ENCODE assay signal across 11 mouse cellular contexts in genomic region chr5:64314288-64315052, GRCm38 (mm10).
DNase-seq lines count a peak whose midpoint lies in the region; ATAC-seq and TF ChIP-seq lines count a peak whose summit lies in the region.
"Had no signal": no experiment of that assay in that cellular context is flagged by ENCODE, and none has a peak within 500 bp of the region (broad histone marks: within the 10 kb centered on the region; RNA-seq: fewer than 3 reads in every experiment).

No protein-coding gene starts in this region.

- no peak overlapping the region for H3K4me2 ChIP-seq in lung, embryonic 14.5 days
- H3K4me2 ChIP-seq in forebrain, embryonic 16.5 days (ENCODE audit: low read length): no peak overlapping the region
- H3K4me2 ChIP-seq in stomach, embryonic 15.5 days: no peak overlapping the region
- H3K4me2 ChIP-seq: embryonic facial prominence, embryonic 13.5 days; limb, embryonic 15.5 days had no signal

- no peak overlapping the region for H3K4me3 ChIP-seq in lung, embryonic 14.5 days (ENCODE audit: low read depth, low read length)
- H3K4me3 ChIP-seq in forebrain, embryonic 16.5 days (replicated peaks; ENCODE audit: low read length): no peak overlapping the region
- no peak overlapping the region for H3K4me3 ChIP-seq in stomach, embryonic 15.5 days (replicated peaks)
- no peak overlapping the region for H3K4me3 ChIP-seq in lung, adult 2 months (replicated peaks; ENCODE audit: extremely low read depth, low read depth, low read length)
- H3K4me3 ChIP-seq: embryonic facial prominence, embryonic 13.5 days; limb, embryonic 15.5 days had no signal

- TF ChIP-seq POLR2A in lung, adult 2 months (IDR thresholded peaks at IDR 0.05; ENCODE audit: borderline replicate concordance, extremely low read depth, low read depth, low read length): no peak

- peaks cover 43% of the 10 kb centered on the region for H3K36me3 ChIP-seq in lung, embryonic 14.5 days (ENCODE audit: insufficient read depth)
- no peaks in the 10 kb centered on the region for H3K36me3 ChIP-seq in forebrain, embryonic 16.5 days (ENCODE audit: control insufficient read depth, insufficient read depth)
- H3K36me3 ChIP-seq in stomach, embryonic 15.5 days: peaks cover 7% of the 10 kb centered on the region; the same call in 1 of the 2 replicates

- WGBS in lung, embryonic 14.5 days: 48% methylated on average over 6 of the region's 6 CpGs
- 18% methylated on average over 6 of the region's 6 CpGs for WGBS in forebrain, embryonic 16.5 days
- 43% methylated on average over 6 of the region's 6 CpGs for WGBS in stomach, embryonic 15.5 days
- 46% methylated on average over 6 of the region's 6 CpGs for WGBS in lung, adult 2 months

- H3K9me3 ChIP-seq in lung, embryonic 14.5 days (ENCODE audit: low read depth, low read length): no peaks in the 10 kb centered on the region
- no peaks in the 10 kb centered on the region for H3K9me3 ChIP-seq in forebrain, embryonic 16.5 days (ENCODE audit: control insufficient read depth, low read length)
- H3K9me3 ChIP-seq in stomach, embryonic 15.5 days: no peaks in the 10 kb centered on the region
- H3K9me3 ChIP-seq: embryonic facial prominence, embryonic 13.5 days; limb, embryonic 15.5 days had no signal

- TF ChIP-seq CTCF in lung, embryonic 14.5 days (IDR thresholded peaks at IDR 0.05; ENCODE audit: low read depth): no peak
- TF ChIP-seq CTCF in lung, adult 2 months (IDR thresholded peaks at IDR 0.05; ENCODE audit: insufficient read depth, low read length): no peak

- peak overlapping the region; percentile 21; the same call in 1 of the 2 replicates for H3K27ac ChIP-seq in lung, embryonic 14.5 days (ENCODE audit: low read depth)
- peak overlapping the region; percentile 72 for H3K27ac ChIP-seq in forebrain, embryonic 16.5 days (ENCODE audit: low read length)
- peak overlapping the region; percentile 79 for H3K27ac ChIP-seq in stomach, embryonic 15.5 days
- H3K27ac ChIP-seq: embryonic facial prominence, embryonic 13.5 days; limb, embryonic 15.5 days had no signal

- 0 out of 2 replicates have a peak, but pooled peaks cover 3% of the 10 kb centered on the region for H3K4me1 ChIP-seq in lung, embryonic 14.5 days (ENCODE audit: insufficient read depth)
- H3K4me1 ChIP-seq in forebrain, embryonic 16.5 days (replicated peaks; ENCODE audit: control insufficient read depth, insufficient read depth, low read length): peaks cover 11% of the 10 kb centered on the region
- no peaks in the 10 kb centered on the region; the same call in 1 of the 2 replicates for H3K4me1 ChIP-seq in stomach, embryonic 15.5 days
- H3K4me1 ChIP-seq in lung, adult 2 months (ENCODE audit: control insufficient read depth, insufficient read depth, low read length): peaks cover 3% of the 10 kb centered on the region

- DNase-seq in lung, embryonic 14.5 days: no peak
- no peak for DNase-seq in lung, postnatal 36 days
- DNase-seq in kidney, postnatal 10 days: peak; percentile 38
- DNase-seq in MN1 (ENCODE audit: low spot score): no peak
- no peak for DNase-seq in right cerebral cortex, postnatal 36 days (ENCODE audit: low spot score in 2 of 2)
- no peak for DNase-seq in lung, adult 2 months
- DNase-seq: adrenal gland, postnatal 10 days had no signal

- H3K9ac ChIP-seq in lung, embryonic 14.5 days: no peak overlapping the region
- 0 out of 2 replicates have a peak overlapping the region, but pooled peaks have one; percentile 18 for H3K9ac ChIP-seq in forebrain, embryonic 16.5 days (replicated peaks; ENCODE audit: low read depth, low read length)
- H3K9ac ChIP-seq in stomach, embryonic 15.5 days: no peak overlapping the region
- H3K9ac ChIP-seq: embryonic facial prominence, embryonic 13.5 days; limb, embryonic 15.5 days had no signal

- H3K27me3 ChIP-seq in lung, embryonic 14.5 days (ENCODE audit: insufficient read depth, low read length): no peaks in the 10 kb centered on the region
- no peaks in the 10 kb centered on the region for H3K27me3 ChIP-seq in forebrain, embryonic 16.5 days (replicated peaks; ENCODE audit: control insufficient read depth, insufficient read depth, low read length)
- H3K27me3 ChIP-seq in stomach, embryonic 15.5 days (replicated peaks): no peaks in the 10 kb centered on the region
- H3K27me3 ChIP-seq: embryonic facial prominence, embryonic 13.5 days; limb, embryonic 15.5 days had no signal

- ATAC-seq in lung, embryonic 14.5 days (ENCODE audit: insufficient read depth): 0 out of 2 replicates have a peak, but pooled peaks have one; percentile 23
- peak; percentile 85 for ATAC-seq in forebrain, embryonic 16.5 days
- ATAC-seq in stomach, embryonic 15.5 days (ENCODE audit: insufficient read depth, low FRiP score, low read depth): no peak

Comparison
In these comparisons a context has a peak if more than half of its experiments do, and no peak if none do; other contexts are left out.
1. H3K27ac ChIP-seq: peak in every context shown above with its lines; median percentile 79 in stomach, embryonic 15.5 days; 72 in forebrain, embryonic 16.5 days; 21 in lung, embryonic 14.5 days.